Mouse (Mus musculus) spleen, adult 2 months (tissue): ENCODE results near the gene Zxdc.

ENCODE experiments used
- CTCF ChIP-seq: fragments of 200-500 bp; IDR thresholded peaks from 2 replicates; pipeline ENCODE4 v1.5.1; 2011; ENCODE audit warnings: mild to moderate bottlenecking, inconsistent platforms; ENCODE audit not compliant: insufficient read depth, insufficient read length, insufficient replicate concordance; ENCODE audit errors: extremely low read depth
- POLR2A ChIP-seq: fragments of 200-500 bp; IDR thresholded peaks from 2 replicates; pipeline ENCODE4 v1.6.1; 2011; ENCODE audit warnings: low read depth, low read length, inconsistent platforms

DNA sequence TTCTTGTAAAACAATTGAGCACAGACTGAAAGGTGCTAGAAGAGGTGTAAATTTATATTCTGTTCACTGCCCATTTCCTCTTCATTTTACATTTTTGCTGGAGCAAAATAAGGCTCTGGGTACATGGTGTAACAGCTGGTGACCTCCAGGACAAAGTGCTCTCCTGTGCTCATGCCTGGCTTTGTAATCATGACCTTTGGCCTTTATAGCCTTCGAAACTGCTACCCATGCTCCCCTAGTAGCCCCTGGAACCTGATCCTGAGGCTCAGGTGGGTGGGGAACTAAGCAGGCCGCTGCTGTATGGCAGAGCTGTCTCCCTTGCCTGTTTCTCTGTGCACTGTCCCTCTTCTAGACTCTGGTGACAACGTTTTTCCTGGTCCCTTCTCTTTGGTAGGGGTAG is 24.7 kb downstream of the Zxdc start:
- TF ChIP-seq POLR2A, result no peak
- TF ChIP-seq CTCF, result no peak
